Mouse (Mus musculus) C2C12 (cell line): ENCODE data around the gene 1700001K19Rik.

Source experiments
- CEBPB ChIP-seq: IDR thresholded peaks from one replicate; pipeline ENCODE4 v1.6.1; 2011; ENCODE audit warnings: low read depth, mild to moderate bottlenecking, control low read depth, moderate library complexity
- CTCF ChIP-seq: IDR thresholded peaks from one replicate; pipeline ENCODE4 v1.5.1; 2011; ENCODE audit not compliant: control insufficient read depth, insufficient read depth, insufficient read length
- MAX ChIP-seq: IDR thresholded peaks from one replicate; pipeline ENCODE4 v1.6.1; 2011; ENCODE audit warnings: mild to moderate bottlenecking, control low read depth
- MYOD1 ChIP-seq: IDR thresholded peaks from one replicate; pipeline ENCODE4 v1.6.1; 2011; ENCODE audit warnings: low read depth; ENCODE audit not compliant: control insufficient read depth, insufficient read length
- MYOG ChIP-seq: IDR thresholded peaks from one replicate; pipeline ENCODE4 v1.6.1; 2011; ENCODE audit not compliant: control insufficient read depth, insufficient read length; ENCODE audit errors: extremely low read depth

DNA sequence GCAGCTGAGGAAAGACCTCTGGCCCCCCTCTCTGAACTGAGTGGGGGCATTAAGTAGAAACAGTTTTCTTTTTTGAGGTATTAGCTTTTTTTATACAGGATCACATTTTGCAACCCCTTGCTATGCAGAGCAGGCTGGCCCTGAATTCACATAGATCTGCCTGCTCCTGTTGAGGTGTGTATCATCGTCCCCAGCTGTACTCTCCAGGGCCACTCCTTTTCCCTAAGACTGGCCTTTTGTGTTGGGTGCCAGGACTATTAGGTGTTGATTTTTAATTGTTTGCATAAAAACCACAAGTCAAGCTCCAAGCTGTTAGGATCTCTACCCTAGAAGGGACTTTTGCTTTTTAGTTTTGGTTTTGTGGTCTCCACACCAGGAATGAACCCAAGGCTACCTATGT is 15.7 kb upstream of the 1700001K19Rik start:
- TF ChIP-seq CTCF (no peak), CEBPB (no peak), MYOG (no peak), MAX (no peak), MYOD1 (no peak)
